Mouse (Mus musculus) 416B (cell line): ENCODE measurements at regions not wholly inside any gene's neighbourhood (a gene's known extent, or its start where the extent isn't known, plus 50 kb on each side); places are given as distances from the start of the nearest gene placed in this dataset.
A peak's percentile ranks its signal among the peaks of the same experiment; 100 is the strongest.
"Not testable (repeated sequence)": the region's sequence is repeated elsewhere in the genome, so short reads cannot be mapped to it uniquely, and the experiment has no call there.

Experiments
- DNase-seq: peaks from one replicate; pipeline ENCODE4 v3.0.0; 2011; ENCODE audit warnings: low read depth

DNA sequence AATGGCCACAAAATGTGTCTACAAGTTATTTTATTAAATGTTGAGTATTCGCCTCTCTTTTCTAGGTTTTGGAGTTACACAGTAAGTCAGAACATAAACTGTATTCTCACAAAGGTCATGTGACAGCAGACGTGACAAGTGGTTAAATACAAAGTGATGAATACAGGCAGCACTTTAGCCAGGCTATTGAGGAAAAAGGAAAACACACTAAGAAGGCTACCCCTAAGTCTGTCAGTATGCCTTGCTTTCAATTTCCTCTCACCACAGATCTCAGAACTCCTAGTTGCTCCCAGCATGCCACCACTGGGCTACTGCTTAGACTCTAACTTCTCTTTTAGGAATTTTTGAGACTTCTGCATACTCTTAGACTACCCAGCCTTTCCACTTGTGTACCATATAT, 297.9 kb upstream of the Pex5l start:
- DNase-seq: no peak

DNA sequence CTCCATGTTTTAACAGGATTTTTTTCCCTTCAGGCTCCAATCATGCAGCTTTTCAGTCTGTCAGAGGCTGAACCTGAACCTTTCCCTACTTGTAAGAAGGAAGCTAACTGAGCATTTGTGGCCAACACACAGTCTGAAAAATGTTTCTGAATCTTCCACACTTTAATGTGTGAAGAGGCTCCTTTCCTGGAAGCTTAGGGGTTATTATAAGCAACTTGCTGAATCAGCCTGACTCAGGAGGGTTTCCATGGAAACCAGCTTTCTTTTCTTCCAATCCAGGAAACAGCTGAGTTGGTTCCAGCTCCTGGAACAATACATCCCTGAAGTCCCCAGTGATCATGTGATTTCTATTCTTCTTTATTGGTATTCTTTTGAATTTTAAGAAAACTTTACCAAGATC, 297.5 kb upstream of the Pex5l start:
- DNase-seq: no peak

DNA sequence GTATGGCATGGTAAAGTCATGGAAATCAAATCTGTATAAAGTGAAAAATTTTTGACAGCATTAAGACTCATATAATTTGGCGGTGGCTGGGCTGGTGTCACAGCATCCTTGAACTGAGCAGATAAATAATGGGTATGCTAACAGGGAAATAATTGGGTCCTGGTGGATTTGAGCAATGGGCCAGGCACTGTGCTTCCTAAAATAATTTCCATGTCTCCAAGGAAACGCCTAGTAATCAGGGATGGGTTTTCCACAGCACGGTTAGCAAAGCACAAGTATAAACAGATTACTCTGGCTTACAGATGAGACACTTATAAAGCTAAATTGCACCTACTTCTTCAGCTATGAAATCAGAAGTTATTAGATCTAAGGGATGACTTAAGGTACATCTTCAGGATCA, 273.9 kb upstream of the Pex5l start:
- DNase-seq: no peak

DNA sequence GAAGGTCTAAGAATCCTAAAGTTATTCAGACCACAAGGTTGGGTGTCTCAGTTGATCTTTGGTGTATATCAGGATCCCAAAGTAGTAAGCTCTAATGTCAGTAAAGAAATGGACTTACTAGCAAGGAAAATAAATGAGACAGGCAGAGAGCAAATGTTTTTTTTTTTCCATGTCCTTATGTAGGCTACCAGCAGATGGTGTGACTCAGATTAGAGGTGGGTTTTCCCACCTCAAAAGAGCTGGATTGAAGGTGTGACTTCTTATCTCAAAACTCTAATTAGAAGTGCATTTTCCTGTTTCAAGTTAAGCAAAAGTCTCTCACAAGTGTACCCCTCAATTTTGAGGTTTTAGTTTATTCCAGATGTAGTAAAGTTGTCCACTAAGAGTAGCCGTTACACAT, 273.3 kb upstream of the Pex5l start:
- DNase-seq: no peak

GRCm38 (mm10) chr3:33401904-33402303, 258.9 kb upstream of the Pex5l start:
- DNase-seq: no peak

- no peak for DNase-seq
Measured at GRCm38 (mm10) chr3:33399321-33399720, 256.3 kb upstream of the Pex5l start.

DNA sequence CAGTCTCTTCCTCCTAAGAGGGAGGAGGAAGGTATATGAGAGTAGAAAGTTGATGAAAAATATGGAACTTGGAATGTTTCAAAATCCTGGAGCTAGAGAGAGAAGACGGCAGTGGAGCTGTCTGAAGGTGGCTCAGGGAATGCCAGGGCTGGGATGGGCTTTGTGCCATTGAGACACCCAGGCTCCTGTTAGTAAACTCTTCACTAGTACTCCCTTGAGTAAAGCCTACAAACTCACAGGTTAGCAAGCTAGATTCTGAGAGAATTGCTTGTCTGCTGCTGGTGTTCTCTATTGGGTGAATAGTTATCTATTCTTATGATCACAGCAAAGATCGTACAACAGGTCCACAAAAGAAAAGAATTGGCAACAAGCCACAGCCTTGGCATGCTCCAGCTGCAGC, 255.3 kb upstream of the Pex5l start:
- DNase-seq: no peak

- DNase-seq: no peak
Measured at GRCm38 (mm10) chr3:33397217-33397616, 254.2 kb upstream of the Pex5l start.

GRCm38 (mm10) chr3:33392541-33392822, 249.4 kb upstream of the Pex5l start:
- DNase-seq: no peak

- DNase-seq: no peak
Measured at GRCm38 (mm10) chr3:33391765-33392540, 248.9 kb upstream of the Pex5l start.

DNA sequence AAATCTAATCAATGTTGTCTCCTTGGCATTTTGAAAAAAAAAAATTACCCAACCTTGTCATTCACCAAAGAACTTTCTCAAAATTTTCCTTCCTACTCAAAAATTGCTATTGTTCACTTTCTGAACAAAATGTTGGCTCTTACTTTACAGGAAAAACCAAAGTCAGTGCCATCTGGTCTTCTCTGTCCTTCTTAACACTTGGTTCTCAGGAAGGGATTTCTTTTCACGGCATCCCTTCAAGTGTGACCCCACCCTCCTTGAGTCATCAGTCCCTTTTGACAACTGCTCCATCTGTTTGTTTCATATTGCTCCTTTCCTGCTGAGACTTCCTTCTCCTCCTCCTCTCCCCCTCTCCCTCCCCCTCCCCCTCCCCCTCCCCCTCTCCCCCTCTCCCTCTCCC, 245.1 kb upstream of the Pex5l start:
- DNase-seq: no peak

DNA sequence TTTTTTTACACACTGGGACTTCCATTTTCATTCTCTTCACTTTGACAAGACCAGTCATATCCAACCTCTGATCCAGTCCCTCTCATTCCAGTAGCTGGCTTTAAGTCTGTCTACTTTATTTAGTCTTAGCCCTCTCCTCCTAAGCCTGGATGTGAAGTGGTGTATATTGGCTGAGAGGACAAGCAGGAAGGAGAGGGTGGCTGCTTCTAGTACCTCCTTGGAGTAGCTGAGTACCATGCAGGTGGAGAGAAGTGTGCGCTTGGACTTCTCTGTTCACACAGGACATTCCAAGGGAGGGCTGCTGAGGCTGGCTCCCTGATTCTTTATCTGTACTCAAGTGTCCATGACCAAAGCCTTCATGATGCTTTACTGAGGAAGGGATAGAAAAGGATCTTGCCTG, 240.6 kb upstream of the Pex5l start:
- DNase-seq: no peak

DNA sequence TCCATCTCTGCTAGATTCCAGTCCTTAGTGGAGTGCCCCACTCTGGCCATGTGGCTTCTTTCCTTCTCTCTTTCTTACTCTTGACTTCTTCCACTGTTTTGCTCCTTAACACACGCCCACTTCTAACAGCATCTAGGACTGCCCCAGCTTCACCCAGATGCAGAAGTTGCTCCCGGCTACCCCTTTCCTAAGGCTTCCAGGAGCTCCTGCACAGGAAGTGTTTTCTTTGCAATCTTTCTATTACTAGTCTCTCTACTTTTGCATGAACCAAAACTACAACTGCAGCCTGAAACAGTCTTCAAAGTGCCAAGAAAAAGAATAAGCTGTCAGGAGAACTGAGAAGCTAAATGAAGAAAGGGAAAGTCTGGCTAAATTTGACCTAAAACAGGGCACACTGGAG, 236.6 kb upstream of the Pex5l start:
- no peak for DNase-seq

DNA sequence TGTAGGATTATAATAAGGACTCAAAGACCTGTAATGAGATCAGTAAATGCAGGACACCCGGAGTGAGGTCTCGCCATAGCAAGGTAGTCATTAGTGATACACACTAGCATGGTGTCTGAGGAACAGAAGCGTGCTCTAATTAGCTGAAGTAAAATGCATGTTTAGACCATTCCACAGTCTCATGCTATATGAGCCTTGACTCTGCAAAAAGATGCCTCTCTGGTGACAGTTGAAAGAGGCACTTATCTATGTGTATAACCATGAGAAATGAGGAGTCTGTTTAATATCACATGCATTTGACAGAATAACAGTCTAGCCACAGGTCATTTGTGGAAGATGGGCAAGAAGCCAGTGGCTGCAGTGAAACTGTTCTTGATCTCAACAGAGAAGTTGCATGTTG, 232.1 kb upstream of the Pex5l start:
- no peak for DNase-seq

DNA sequence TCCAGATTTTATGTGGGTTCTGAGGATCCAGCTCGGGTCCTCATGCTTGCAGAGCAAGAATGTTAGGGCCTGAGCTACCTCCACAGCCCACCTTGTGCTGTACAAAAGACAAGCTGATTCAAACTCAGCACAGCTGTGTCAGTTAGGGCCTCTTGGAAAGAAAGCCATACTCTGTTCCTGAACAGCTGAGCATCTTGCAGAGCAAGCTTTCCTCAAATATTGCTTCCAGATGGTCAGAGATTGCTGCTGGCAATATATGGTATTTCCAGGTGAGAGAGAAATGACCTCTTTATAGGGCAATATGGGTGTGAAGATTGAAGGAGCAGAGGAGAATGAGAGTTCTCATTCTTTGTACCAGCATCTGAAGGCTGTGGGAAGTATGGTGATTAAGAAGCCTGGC, 229.8 kb upstream of the Pex5l start:
- no peak for DNase-seq

DNA sequence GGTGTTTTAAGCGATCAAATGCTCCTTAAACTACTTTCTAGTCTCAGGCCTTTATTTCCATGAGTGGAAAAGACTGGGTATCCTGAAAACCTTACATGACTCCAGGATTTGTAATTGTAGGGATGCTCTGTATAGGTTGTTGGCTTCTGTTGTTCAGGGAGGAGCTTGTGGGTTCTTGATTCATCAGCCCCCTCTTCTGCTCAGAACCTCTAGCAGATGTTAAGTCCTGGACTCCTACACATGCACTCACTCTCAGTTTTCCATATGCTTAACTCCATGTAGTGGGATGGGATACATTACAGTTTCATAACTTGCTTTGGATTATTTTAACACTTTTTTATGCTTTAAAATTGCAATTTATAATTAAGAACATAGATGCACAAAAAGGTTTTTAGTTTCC, 220.5 kb upstream of the Pex5l start:
- no peak for DNase-seq

DNA sequence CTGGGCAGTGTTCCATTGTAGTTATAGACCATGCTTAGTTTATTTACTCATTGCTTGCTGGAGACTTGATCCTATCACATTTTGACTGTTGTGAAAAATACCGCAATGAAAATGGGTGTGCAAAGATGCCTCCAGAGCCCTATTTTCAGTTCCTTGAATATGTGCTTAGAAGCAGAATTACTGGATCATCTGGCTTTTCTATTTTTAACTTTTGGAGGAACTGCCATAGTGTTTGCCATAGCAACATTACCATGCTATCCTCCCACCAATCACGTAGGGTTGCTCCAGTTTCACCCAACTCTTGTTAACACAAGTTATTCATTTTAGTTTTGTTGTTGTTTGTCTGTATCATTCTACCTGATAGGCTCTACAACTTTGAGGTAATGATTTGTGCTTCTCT, 217.0 kb upstream of the Pex5l start:
- no peak for DNase-seq

DNA sequence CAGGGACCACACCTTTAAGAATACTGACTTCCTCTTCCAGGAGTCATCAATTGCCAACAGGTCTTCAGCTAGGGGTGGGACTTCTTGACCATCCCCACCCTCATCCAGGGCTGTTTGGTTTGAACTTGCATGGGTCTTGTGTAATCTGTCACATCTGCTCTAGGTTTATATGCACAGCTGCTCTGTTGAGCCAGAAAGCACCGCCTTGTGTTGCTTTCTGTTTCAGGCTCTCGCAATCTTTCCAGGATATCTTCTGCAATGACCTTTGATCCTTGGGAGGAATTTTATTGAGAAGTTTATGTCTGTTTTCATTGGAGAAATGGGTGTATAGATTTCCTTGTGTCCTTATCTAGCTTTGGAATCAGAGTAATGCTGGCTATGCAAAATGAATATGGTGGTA, 210.8 kb upstream of the Pex5l start:
- DNase-seq: no peak

DNA sequence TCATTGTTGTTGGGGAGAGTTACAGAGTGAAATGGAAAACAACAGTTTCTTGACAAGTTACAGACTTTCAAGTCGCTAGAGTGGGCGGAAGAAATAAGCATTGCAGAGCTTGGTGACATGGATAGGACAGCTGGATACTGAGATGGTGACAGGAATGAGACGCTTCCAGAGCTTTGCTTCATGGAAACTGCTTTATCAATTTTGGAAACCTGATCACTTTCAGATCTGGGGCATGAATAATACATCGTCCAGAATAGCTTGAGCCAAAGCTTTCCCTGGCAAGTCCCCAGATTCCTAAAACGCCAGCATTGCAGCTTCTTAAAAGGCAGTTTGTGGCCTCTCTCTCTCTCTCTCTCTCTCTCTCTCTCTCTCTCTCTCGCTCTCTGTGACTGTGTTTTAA, 207.9 kb upstream of the Pex5l start:
- no peak for DNase-seq

GRCm38 (mm10) chr3:33334056-33334455, 191.0 kb upstream of the Pex5l start:
- no peak for DNase-seq

DNA sequence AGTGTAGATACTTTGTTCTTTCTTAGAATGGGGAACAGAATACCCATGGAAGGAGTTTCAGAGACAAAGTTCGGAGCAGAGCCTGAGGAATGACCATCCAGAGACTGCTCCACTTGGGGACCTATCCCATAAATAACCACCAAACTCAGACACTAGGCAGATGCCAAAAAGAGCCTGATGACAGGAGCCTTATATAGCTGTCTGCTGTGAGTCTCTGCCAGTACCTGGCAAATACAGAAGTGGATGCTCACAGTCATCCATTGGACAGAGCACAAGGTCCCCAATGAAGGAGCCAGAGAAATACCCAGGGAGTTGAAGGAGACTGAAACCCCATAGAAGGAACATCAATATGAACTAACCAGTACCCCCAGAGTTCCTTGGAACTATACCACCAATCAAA, 174.6 kb upstream of the Pex5l start:
- not testable (repeated sequence) for DNase-seq

GRCm38 (mm10) chr3:33312230-33312825, 169.3 kb upstream of the Pex5l start:
- DNase-seq: no peak

- peak; percentile 84 for DNase-seq
Measured at GRCm38 (mm10) chr3:33308212-33308611, 165.2 kb upstream of the Pex5l start.

GRCm38 (mm10) chr3:33306169-33306568, 163.1 kb upstream of the Pex5l start:
- DNase-seq: no peak
